Mouse (Mus musculus): ENCODE results near the gene Samd4.

The Samd4 gene

DNA sequence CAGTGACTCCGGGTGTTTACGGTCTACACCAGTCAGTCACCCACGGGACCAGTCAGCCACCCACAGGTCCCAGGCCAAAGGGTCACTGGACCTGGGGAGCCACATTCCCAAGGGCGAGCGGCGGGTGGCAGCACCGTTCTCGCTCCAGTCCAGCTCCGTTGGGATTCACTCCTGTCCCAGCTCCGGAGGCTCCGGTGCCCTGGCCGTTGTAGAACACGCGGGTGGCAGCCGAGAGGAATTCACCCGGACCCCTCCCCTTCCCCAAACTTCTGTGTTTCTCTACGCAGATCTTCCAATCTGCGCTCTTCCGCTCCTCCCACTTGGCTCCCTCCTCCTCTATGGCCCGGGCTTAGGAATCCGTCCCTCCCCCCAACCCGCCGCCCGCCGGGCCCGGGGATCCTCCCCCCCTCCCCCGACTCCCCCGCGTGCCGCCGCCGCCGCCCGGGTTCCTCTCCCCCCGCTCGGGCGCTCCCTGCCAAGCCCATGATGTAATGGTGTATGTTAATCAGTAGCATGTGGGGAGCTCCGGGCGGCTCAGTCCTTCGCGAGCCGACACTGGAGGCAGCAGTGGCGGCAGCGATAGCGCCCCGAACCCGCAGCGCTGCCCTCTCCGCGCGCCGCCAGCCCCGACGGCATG is at the start of gene Samd4:
Samd4 (plus strand) TSS at position 424 of the 637 bp plus-strand sequence.
- peak; percentile 83 for DNase-seq (ENCODE audit: low spot score)

DNA sequence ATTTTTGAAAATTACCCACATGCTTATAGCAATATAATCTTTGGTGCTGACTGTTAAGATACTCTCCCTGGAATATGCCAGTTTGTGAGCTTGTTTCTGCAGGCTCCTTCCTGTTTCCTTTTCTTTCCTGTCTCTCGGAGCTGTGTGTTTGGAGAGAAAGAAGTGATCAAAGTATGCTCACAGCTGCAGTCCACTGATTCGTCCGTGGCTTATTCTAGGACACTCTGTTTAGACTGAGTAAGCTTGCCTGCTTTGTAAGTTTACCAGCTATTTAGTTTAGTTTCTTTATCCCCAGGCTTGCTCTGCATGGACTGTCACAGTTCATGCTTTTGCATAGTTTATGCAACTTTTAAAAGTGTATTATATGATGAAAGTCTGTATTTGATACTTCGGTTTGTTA is 43.3 kb upstream of the Samd4 start:
- no peak for DNase-seq (ENCODE audit: low spot score)

DNA sequence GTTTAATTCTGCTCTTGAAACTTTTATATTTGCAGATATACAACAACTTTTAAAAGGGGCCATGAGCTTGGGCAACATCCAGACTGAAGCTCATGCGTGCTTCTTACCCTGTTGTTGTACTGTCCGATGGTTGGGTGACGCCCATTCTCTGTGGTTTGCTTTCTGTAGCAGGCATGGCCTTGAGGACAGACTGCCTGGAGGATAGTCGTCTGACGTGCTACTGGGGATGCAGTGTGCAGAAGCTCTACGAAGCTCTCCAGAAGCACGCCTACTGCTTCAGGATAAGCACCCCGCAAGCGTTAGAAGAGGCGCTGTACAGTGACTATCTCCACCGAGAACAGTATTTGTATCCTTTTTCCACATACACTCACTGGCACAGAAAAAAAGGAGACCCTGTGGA is 36.9 kb upstream of the Samd4 start:
- no peak for DNase-seq (ENCODE audit: low spot score)

DNA sequence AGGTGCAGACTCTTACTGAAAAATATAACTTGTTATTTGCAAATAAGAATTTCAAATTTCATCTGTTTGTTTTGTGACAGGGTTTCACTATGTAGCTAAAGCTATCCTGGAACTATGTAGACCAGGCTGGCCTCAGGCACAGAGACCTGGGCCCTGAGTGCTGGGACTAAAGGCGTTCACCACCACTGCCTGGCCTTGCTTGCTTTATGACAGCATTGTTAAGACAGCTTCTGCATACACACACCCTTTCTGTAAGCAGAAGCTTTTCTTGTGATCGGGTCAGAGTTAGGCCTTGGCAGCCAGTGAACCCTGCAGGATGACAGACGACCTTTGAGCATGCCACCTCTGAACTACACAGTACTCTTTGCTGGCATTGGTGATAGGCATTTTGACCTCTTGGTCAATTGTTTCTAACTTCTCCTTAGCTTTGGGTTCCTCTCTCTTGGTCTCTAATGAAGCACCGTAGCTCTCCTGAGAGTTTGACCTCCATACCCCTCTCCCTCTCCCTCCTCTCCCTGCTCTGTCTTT is 34.5 kb upstream of the Samd4 start:
- no peak for DNase-seq (ENCODE audit: low spot score)

DNA sequence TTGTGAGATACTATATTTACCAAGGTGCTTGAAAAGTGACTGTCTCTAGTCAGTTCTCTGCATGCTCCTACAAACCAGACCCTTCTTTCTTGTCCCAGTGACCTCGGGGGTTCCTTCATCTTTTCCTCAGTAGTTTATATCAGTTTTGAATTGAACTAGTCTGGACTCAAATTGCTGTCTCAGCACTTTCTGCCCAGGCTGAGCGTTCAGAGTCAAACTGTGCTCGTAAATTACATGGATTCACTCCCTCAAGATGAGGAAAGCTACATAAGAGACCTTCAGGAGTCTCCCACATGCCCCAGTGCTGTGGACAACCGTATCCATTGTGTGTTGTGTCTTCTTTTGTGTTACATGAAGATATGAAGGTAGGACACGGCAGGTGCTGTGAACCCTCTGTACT is 33.9 kb upstream of the Samd4 start:
- DNase-seq (ENCODE audit: low spot score) = no peak

DNA sequence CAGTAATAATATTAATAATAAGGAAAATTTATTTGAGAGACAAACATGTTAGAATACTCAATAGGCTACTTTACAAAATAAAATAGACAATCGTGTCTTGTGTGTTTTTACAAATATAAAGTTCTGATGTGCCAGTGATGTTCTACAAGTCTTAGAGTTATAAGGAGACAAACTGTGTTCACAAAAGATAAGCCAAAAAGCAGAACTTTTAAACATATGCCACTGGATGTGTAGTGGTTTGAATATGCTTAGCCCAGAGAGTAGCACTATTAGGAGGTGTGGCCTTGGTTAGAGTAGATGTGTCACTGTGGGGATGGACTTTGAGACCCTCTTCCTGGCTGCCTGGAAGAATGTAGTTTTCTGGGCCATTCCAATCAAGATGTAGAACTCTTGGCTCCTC is 32.9 kb upstream of the Samd4 start:
- no peak for DNase-seq (ENCODE audit: low spot score)

DNA sequence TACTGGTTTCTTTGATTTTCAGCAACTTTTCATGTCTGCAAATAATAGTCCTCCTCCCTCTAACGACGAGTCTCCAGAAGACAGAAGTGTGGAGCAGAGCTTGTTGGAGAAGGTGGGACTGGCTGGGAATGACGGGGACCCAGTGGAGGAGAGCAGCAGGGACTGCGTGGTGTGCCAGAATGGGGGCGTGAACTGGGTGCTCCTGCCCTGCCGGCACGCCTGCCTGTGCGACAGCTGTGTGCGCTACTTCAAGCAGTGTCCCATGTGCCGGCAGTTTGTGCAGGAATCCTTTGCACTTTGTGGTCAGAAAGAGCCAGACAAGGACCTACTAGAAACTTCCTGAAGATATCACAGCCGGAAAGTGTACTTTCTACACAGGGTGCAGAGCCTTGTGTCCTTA is 29.0 kb upstream of the Samd4 start:
- no peak for DNase-seq (ENCODE audit: low spot score)

DNA sequence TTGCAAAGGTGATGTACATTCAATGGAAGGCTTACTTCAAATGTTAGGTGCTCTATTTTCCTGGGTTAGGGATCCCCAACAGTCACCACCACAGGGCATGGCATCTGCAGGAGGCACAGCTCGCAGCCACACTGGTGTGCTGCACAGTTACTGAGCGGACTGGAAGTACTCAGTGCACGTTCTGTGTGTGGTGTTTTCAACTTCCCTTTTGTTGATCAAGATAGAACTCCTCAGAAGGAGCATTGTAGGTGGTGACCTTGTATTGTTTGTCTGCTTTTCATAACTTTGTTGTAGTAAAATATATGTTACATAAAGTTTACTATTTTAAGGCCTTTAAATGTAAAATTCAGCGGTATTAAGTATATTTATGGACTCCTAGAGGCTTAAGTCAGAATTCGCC is 19.7 kb upstream of the Samd4 start:
- no peak for DNase-seq (ENCODE audit: low spot score)

DNA sequence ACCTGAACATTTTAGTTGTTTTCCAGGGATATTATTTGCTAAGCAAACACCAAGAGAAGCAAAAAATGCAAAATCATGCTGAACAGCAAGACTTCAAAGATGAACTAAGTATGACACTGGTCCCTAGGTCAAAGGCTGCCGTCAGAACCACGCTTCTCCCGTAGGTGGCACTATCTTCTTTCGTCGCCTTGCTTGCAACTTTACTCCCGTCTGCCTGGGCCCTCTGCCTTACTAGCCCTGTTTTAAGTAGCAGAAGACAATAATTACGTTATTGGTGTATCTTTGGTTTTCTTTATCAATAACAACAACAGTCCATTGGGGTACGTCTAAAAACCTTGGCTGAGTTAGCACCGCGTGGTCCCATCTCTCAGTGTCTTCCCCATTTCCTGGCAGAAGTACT is 1.7 kb upstream of the Samd4 start:
- DNase-seq (ENCODE audit: low spot score) = peak; percentile 75

DNA sequence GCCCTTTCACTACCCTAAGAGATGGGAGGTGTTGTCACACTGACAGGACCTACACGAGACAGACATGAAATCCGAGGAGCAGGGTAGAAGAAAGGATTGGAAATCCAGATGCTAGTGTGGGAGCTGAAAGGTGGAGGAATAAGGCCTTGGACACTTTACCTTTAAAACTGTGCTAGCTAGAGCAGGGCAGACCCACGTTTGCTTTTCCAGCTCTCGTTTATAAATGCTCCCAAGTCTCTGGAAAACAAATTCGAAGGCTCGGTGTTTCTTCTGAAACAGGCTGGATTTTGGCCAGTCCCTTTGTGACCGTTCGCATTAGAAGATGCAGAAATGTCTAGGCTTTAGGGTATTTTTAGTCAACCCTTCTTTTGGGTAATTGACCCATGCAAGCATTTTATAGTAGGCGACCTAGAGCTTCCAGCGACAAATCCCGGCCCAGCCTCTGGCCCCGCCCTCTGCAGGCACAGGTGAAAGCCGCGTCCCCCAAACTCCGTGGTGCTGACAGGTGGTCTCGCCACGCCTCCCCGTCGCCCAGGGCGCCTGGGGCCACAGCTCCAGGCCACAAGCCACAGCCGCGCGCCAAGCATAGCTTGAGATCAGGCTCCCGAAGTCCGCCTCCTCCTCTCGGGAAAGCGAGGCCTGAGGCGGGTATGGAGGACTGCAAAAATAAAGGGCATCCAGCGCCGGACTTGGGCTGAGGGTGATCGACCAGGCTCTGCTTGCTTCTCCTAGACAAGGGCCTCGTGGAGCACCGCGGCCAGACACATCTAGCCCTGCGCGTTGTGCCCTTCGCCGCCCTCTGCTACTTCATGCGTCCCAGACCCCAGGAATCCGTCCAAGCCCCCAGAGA is 848 bp upstream of the Samd4 start:
- DNase-seq (ENCODE audit: low spot score) = peak; percentile 70

DNA sequence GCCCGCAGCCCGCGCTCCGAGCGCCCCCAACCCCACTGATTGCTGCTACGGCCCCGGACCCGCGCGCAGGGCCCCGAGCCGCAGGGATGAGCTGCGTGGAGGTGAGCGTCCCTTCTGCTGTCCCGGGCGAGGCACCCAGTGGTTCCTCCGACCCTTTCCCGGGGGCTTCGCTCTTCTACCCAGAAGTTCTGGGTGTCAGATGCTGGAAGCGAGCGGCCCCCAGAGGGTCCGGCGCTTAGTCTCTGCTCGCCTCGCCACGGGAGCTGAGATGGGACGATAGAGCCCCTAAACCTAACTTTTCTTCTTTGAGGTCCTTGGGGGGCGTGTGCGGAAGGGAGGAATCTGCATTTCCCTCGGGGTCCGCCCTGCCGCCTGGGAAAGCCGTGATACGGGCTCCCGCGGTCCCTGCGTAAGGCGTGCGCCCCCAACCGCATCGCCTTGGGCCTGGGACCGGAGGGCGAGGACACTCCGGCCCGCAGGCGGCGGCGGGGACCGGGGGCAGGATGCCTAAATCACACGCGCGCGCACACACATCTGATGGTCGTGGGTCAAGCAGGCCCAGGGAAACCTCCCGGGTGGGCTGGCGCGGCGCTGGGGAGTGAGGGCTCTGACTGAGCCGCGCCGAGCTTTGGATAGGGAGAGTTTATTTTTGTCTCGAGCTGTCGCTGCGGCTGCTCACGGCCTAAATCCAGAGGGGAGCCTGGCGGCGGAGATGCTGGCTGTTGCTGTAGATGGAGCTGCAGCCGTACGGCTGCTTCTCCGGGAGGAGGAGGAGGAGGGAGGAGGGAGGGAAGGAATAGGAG is 615 bp downstream of the Samd4 start:
- DNase-seq (ENCODE audit: low spot score) = peak; percentile 66

DNA sequence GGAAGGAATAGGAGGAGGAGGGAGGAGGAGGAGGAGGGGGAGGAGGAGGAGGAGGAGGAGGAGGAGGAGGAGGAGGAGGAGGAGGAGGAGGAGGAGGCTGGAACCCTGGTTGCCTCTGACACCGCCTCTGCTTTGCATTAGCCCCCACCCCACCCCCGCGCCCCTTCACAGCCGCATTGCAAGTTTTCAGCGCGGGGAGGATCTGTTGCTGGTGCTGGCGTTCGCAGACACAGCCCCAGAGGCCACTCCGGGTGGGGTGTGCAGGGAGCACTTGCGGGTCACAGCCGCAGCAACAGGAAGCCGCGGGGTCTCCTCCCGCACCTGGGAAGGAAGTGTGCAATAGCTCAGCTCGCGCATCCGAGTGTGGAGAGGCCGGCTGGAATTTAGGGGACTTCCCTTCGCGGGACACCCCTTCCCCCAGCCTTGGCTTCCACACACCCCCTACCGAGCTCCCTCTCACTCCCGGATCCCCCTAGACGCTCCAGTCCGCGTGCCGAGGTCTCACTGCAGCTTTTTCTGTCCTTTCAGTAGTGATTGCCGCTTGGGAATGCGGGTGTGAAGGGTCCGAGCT is 1.3 kb downstream of the Samd4 start:
- peak; percentile 62 for DNase-seq (ENCODE audit: low spot score)

DNA sequence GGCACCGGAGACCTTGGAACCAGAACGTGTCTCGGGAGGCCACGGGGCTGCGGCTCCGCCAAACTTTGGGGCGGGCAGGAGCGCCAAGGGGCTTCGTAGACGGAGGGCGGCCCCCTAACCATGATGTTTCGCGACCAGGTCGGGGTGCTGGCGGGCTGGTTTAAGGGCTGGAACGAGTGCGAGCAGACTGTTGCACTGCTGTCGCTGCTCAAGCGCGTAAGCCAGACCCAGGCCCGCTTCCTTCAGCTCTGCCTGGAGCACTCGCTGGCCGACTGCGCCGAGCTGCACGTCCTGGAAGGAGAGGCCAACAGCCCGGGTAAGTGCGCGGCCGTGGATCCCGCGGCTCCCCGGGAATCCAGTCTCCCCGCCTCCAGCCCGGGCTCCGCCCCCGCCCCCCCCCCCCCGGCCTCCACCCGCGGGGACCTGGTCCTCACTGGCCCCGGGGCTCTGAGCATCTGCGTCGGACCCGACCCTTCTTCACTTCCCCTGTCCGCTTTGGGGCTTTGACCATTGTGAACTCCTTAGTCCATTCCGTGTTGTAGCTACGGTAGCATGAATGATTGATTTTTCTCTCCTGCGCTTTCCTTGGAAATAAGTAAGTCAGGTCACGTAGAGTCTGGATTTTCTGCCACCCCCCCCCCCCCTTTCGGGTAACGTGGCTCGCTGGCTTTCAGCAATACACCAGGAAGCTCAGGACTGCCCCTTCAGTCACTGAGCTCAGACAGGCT is 2.2 kb downstream of the Samd4 start:
- peak; percentile 73 for DNase-seq (ENCODE audit: low spot score)

DNA sequence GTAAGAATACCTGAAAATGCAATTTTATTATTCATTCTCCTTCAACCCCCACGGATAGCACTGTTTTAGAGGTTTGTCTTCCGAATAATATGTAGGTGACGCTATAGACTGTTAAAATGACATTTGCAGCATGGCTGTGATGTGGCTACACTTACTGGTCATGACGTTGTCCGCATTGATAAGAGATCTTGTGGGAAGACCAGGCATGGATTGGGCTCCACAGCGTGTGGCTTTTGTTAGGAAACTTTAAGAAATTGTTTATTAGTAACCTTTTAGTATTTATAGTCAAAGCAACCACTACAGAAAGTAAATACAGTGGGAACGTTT is 2.7 kb downstream of the Samd4 start:
- no peak for DNase-seq (ENCODE audit: low spot score)

DNA sequence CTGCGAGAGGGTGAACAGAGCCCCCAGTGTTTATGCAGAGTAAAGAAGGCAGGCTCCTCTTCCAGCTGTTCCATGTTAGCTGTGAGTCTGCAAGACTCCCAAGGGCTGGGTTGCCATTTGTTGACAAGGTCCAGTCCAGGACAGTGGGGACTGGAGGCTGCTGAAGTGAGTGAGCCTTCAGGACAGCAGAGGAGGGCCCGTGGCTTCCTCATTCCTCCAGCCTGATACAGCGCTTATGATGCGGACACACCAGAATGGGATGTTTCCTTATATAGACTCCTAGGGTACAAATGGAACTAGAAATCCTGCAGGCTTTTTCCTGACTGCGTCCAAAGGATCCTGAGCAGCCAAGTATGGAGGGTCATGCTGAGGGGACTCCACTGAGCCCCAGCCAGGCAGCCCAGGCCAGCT is 3.2 kb downstream of the Samd4 start:
- DNase-seq (ENCODE audit: low spot score) = peak; percentile 47

DNA sequence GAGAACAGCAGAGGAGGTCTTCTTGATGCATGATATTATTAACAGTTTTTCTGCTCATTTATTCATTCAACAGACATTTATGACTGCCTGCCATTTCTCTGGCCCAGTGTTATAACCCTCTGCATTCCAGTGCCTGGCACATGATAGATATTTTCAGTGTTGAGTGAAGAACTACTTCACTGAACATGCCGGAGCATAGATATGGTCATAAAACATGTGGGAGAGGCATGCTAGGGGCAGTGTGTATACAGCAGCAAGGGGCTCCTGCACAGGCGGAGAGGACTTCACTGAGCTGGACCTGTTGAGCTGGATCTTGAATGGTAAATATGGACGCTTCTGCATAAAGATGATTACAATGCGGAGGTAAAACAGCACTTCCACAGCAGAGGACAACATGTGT is 6.4 kb downstream of the Samd4 start:
- DNase-seq (ENCODE audit: low spot score) = no peak

DNA sequence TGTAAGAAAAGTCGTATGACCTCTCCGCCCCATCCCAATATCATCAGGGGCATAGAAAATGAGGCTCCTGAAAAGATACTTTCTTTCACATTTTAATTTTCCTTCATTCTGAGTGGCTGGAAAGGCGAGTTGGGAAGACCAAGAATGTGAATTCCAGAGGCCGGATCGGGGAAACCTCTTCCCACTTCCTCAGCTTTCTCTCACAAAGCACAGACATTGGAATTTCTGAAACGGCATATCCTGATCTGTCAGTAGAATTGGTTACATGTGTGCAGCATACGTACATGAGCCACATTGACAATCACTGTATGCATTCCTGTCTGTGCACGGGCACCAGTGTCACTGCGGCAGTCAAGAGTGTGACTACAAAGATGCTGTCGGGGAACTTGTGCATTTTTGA is 11.3 kb downstream of the Samd4 start:
- no peak for DNase-seq (ENCODE audit: low spot score)

DNA sequence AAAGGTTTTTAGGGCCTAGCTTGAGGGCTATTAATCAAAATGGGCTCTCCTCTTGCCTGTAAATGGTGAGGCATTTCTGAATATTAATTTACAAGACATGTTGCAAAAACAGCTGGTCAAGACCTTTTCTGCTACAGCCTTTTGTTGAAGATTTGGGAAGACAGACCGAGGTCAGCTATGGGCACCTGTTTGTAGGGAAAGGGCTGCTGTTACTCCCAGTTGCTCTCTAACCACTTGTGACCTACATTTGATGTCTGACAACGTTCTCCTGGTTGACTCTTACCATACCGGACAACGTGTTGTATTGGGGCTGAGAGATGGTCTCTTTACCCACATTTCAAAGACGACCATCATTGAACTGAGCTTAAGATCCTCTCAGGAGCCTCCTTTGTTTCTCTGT is 15.3 kb downstream of the Samd4 start:
- no peak for DNase-seq (ENCODE audit: low spot score)

DNA sequence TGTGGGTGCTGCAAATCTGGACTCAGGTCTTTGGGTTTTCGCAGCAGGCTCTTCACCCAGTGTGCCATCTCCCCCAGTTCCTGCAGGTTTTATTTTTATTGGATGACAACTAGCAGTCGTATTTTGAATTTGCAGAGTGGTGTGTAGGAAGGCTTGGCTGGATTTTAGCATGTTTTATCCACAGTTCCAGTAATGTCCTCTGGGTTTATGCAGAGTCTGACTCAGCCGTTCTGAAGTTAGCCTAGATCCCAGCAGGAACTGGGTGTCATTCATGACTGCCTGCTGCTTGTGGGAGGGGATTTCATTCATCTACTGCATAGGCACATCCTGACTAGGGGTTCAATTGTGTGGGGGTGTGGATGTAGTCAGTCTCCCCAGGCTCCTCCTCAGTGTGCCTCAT is 16.0 kb downstream of the Samd4 start:
- no peak for DNase-seq (ENCODE audit: low spot score)

DNA sequence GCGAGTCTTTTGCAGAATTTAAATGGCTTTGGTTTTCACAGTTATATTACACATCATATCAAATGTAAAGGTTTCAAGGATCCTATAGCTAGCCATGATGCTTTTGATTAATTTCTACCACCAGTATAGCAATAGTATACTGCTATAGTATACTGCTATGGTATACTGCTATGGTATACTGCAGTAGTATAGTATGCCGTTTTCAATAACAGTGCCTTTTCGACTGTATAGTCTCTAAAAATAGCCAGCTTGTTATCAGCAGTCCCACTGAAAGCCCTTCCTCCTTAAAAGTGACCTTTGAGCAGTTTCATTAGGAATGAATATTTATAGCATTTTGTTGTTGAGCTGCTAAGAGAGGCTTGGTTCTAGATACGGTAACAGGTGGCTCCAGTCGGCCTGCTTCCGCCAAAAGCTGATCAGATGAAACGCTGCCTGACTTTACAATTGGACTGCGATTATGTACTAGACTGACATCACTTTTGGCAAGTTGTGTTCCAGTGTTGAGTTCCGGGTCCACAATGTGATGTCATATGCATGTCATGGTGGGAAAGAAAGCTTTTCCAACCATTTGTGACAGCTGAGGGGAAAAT is 19.9 kb downstream of the Samd4 start:
- no peak for DNase-seq (ENCODE audit: low spot score)

DNA sequence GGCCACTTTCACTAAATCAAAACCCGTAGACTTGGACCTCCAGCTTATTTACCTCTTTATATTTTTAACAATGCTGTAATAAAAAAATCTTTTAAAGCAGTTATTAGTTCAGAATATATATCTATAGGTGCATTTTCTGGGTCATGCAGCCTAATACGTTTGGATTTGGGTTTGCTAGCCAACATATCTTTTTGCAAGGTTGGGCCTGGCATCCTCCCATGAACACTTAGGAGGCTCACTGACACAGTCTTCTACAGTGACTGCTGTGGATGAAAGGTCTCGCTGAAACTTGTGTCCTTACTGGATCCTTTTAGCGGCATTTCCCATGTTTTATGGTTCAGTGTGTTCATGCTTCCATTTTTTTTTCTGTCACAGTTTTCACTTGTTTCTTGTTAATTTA is 21.6 kb downstream of the Samd4 start:
- no peak for DNase-seq (ENCODE audit: low spot score)
